Mouse (Mus musculus): Measurements from ENCODE around the gene Kif28.

DNA sequence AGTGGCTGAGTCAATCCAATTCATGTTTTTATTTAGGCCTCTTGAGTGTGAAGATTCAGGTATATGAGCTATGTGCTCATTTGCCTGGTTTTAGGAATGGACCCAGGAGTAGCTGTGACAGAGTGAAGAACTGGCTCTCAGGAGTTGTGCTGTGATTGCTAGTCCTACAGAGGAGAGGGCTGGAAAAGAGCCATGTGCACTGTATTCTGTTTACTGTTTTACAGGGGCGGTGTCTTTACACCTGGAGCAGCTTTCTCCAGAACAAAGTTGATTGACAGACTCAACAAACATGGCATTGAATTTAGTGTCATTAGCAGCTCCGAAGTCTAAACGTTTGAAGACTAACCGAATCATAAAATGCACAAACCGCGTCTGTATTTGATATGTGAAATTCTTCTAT, 58.7 kb downstream of the Kif28 start:
- TF ChIP-seq CTCF (IDR thresholded peaks at IDR 0.05; ENCODE audit: low read depth, low read length) (no peak), POLR2A (IDR thresholded peaks at IDR 0.05; ENCODE audit: insufficient read depth, low read length) (no peak)
